Mouse (Mus musculus) forebrain, postnatal 0 days (tissue): ENCODE measurements at regions not wholly inside any gene's neighbourhood (a gene's known extent, or its start where the extent isn't known, plus 50 kb on each side); places are given as distances from the start of the nearest gene placed in this dataset.

Experiments
- ATAC-seq: fragments of 200-750 bp; cut with Nextera tagmentation; 2 replicates; pipeline ENCODE4 v1.8.0; 2017; ENCODE audit warnings: mild to moderate bottlenecking, moderate library complexity
- DNase-seq: peaks from one replicate; pipeline ENCODE4 v3.0.0-alpha.2; 2015
- H3K27ac ChIP-seq: fragments of 300-500 bp; sonication (generic); 2 replicates; pipeline ENCODE4 v1.5.1; 2014; ENCODE audit warnings: low read depth, mild to moderate bottlenecking, antibody characterized with exemption, low read length, moderate library complexity, mixed read lengths
- H3K27me3 ChIP-seq: fragments of 300-500 bp; sonication (generic); 2 replicates; pipeline ENCODE4 v1.6.1; 2014; ENCODE audit warnings: mild to moderate bottlenecking, low read length, mixed read lengths; ENCODE audit not compliant: insufficient read depth
- H3K36me3 ChIP-seq: fragments of 300-500 bp; sonication (generic); 2 replicates; pipeline ENCODE4 v1.6.1; 2014; ENCODE audit warnings: mild to moderate bottlenecking, moderate library complexity; ENCODE audit not compliant: insufficient read depth
- H3K4me1 ChIP-seq: fragments of 300-500 bp; sonication (generic); 2 replicates; pipeline ENCODE4 v1.6.1; 2014; ENCODE audit warnings: antibody characterized with exemption; ENCODE audit not compliant: insufficient read depth
- H3K4me2 ChIP-seq: fragments of 300-500 bp; sonication (generic); 2 replicates; pipeline ENCODE4 v1.6.1; 2014; ENCODE audit warnings: low read depth, mild to moderate bottlenecking, moderate library complexity
- H3K4me3 ChIP-seq: fragments of 300-500 bp; sonication (generic); 2 replicates; pipeline ENCODE4 v1.5.1; 2014; ENCODE audit warnings: low read depth, low read length, mixed read lengths
- H3K9ac ChIP-seq: fragments of 300-500 bp; sonication (generic); 2 replicates; pipeline ENCODE4 v1.6.1; 2014; ENCODE audit warnings: mild to moderate bottlenecking
- H3K9me3 ChIP-seq: fragments of 300-500 bp; sonication (generic); 2 replicates; pipeline ENCODE4 v1.6.1; 2016; ENCODE audit warnings: low read length
- CTCF ChIP-seq: sonication (generic); IDR thresholded peaks from 2 replicates; pipeline ENCODE4 v1.5.1; 2016; ENCODE audit warnings: antibody characterized with exemption, control low read depth, low read depth
- WGBS: fragments of 180-500 bp; shearing (Covaris S2); extraction: QIAGEN DNeasy Blood & Tissue Kit; methylation state at CpG from one replicate; pipeline ENCODE4 v1.1.7; 2014; 5-methylcytosine and 5-hydroxymethylcytosine counted together

DNA sequence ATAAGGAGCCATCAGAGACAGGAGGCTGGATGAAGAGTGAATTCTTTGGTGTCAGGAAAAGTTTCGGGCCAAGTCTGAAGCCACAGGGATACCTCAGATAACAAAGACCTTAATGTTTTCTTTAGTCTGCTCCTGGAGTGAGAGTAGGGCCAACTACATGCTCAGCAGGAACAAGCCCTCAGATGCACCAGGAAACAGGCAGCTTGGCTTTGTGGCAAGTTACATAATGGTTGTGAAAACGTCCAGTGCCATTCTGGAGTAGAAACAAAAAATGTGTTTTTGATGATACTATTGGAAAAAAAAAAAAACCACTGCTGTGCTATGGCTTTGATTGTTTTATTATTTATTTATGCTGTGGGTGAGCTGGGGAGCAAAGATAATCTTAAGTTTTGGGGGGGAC, 452.2 kb upstream of the Mon1b start:
- no peak overlapping the region for H3K4me3 ChIP-seq
- WGBS = 23% methylated on average over 2 of the region's 2 CpGs
- no peak overlapping the region for H3K9ac ChIP-seq
- H3K27ac ChIP-seq = no peak overlapping the region
- TF ChIP-seq CTCF = no peak
- no peaks in the 10 kb centered on the region for H3K27me3 ChIP-seq
- H3K36me3 ChIP-seq = no peaks in the 10 kb centered on the region
- no peak for DNase-seq
- no peak for ATAC-seq
- no peaks in the 10 kb centered on the region for H3K9me3 ChIP-seq
- H3K4me1 ChIP-seq = no peaks in the 10 kb centered on the region
- H3K4me2 ChIP-seq = no peak overlapping the region

DNA sequence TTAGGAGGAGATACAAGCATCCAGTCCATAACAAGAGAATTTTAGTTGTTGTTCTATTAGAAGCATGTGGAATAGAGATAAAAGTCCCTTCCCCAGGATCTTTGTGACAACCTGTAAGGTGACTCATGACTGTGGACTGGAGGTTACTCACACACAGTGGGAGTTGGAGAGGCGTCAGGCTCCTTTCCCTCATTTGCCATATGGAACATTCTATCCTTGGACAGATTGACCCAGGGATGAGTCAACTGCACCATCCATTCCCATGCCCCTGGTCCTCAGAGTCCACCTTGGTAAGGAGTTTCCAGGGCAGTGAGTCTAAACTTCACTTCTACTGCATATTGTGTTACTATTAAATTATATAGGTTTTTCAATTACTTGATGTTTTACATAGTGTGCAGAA, 444.9 kb upstream of the Mon1b start:
- TF ChIP-seq CTCF = no peak
- Histone ChIP-seq H3K36me3 (no peaks in the 10 kb centered on the region), H3K27me3 (no peaks in the 10 kb centered on the region), H3K9me3 (no peaks in the 10 kb centered on the region), H3K4me1 (no peaks in the 10 kb centered on the region), H3K27ac (no peak overlapping the region), H3K4me3 (no peak overlapping the region), H3K4me2 (no peak overlapping the region), H3K9ac (no peak overlapping the region)
- WGBS = 89% methylated on average over 1 of the region's 1 CpGs
- ATAC-seq (no peak), DNase-seq (no peak)

DNA sequence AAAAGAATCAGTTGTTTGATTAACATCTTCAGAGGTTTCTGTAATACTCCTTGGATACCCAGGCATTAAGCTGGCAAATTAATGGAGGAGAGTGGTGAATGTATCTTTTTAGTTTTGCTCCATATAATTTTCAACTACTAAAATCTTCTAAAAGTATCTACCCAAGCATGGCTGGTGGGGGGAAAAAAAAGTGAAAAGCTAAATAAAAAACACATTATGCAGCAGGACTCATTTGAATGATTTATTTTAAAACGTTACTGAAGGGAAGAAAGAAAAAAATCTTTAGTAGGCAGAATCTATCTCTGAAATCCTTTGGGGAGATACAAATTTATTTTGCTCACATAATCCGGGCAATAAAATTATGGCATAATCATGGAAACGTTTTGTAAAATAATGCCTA, 443.9 kb upstream of the Mon1b start:
- H3K27me3 ChIP-seq = no peaks in the 10 kb centered on the region
- no peak for TF ChIP-seq CTCF
- no peak overlapping the region for H3K27ac ChIP-seq
- H3K9me3 ChIP-seq = no peaks in the 10 kb centered on the region
- no peak overlapping the region for H3K4me2 ChIP-seq
- 55% methylated on average over 3 of the region's 3 CpGs for WGBS
- ATAC-seq = no peak
- H3K9ac ChIP-seq = no peak overlapping the region
- no peak for DNase-seq
- H3K4me3 ChIP-seq = no peak overlapping the region
- no peaks in the 10 kb centered on the region for H3K36me3 ChIP-seq
- H3K4me1 ChIP-seq = no peaks in the 10 kb centered on the region
